Mouse (Mus musculus) stomach, embryonic 16.5 days (tissue): ENCODE measurements around the gene Fam72a. TPM values are rescaled to one million over a fixed set of nuclear protein-coding genes. Genes with fewer than 3 reads are reported as not detected.

Source experiments
- ATAC-seq: fragments of 200-750 bp; cut with Nextera tagmentation; 2 replicates; pipeline ENCODE4 v1.8.0; 2017; ENCODE audit warnings: moderate number of reproducible peaks, moderate TSS enrichment; ENCODE audit not compliant: insufficient read depth, low FRiP score
- H3K27ac ChIP-seq: fragments of 300-500 bp; sonication (generic); 2 replicates; pipeline ENCODE4 v1.5.1; 2014; ENCODE audit warnings: low read length
- H3K27me3 ChIP-seq: fragments of 300-500 bp; sonication (generic); 2 replicates; pipeline ENCODE4 v1.6.1; 2014; ENCODE audit warnings: low read length, control low read depth, mixed read lengths; ENCODE audit not compliant: control insufficient read depth, insufficient read depth
- H3K36me3 ChIP-seq: fragments of 300-500 bp; sonication (generic); 2 replicates; pipeline ENCODE4 v1.6.1; 2014; ENCODE audit warnings: low read length; ENCODE audit not compliant: control insufficient read depth, insufficient read depth
- H3K4me1 ChIP-seq: fragments of 300-500 bp; sonication (generic); 2 replicates; pipeline ENCODE4 v1.6.1; 2014; ENCODE audit warnings: low read length, control low read depth, mixed read lengths; ENCODE audit not compliant: control insufficient read depth, insufficient read depth
- H3K4me2 ChIP-seq: fragments of 300-500 bp; sonication (generic); 2 replicates; pipeline ENCODE4 v1.6.1; 2014; ENCODE audit warnings: low read depth, low read length, mixed read lengths
- H3K4me3 ChIP-seq: fragments of 300-500 bp; sonication (generic); replicated peaks from 2 replicates; pipeline ENCODE4 v1.5.1; 2014; ENCODE audit warnings: mild to moderate bottlenecking, low read length
- H3K9ac ChIP-seq: fragments of 300-500 bp; sonication (generic); 2 replicates; pipeline ENCODE4 v1.6.1; 2014; ENCODE audit warnings: low read length
- H3K9me3 ChIP-seq: fragments of 300-500 bp; sonication (generic); replicated peaks from 2 replicates; pipeline ENCODE4 v1.6.1; 2016; ENCODE audit warnings: low read length, control low read depth; ENCODE audit not compliant: control insufficient read depth
- WGBS: fragments of 180-500 bp; shearing (Covaris S2); extraction: QIAGEN DNeasy Blood & Tissue Kit; methylation state at CpG from one replicate; pipeline ENCODE4 v1.1.7; 2014; 5-methylcytosine and 5-hydroxymethylcytosine counted together
- polyA plus RNA-seq: library from polyadenylated mRNA; unstranded; fragments of >200 nt; fragmentation: Nextera tagmentation; extraction: Ambion mirVana; gene quantifications from 2 replicates; pipeline ENCODE4 v1.2.1, GENCODE M21; 2015

Gene Fam72a
- polyA plus RNA-seq, 1 experiment from 2014 or later: 1.7 TPM

DNA sequence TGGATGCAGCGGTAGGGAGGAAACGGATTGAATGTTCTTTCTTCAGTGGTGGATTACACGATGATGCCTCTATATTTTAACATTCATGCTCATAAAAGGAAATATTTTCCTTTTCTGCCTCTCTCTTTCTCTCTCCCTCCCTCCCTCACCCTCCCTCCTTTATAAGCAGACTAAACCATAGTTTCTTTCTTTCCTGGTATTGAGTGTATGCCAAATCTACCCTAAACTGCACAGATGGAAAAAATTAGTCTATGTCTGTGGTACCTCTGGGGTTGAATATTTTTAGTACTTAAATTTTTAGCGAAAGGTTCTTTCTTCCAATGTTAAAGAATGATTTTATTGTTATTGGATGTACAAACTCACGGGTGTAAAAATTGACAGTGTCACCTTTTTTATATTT, 14.2 kb downstream of the Fam72a start:
- Histone ChIP-seq H3K27me3 (no peaks in the 10 kb centered on the region), H3K4me1 (no peaks in the 10 kb centered on the region), H3K9me3 (no peaks in the 10 kb centered on the region), H3K4me2 (no peak overlapping the region), H3K36me3 (no peaks in the 10 kb centered on the region), H3K9ac (no peak overlapping the region), H3K4me3 (no peak overlapping the region), H3K27ac (no peak overlapping the region)
- WGBS: 76% methylated on average over 5 of the region's 5 CpGs
- no peak for ATAC-seq

DNA sequence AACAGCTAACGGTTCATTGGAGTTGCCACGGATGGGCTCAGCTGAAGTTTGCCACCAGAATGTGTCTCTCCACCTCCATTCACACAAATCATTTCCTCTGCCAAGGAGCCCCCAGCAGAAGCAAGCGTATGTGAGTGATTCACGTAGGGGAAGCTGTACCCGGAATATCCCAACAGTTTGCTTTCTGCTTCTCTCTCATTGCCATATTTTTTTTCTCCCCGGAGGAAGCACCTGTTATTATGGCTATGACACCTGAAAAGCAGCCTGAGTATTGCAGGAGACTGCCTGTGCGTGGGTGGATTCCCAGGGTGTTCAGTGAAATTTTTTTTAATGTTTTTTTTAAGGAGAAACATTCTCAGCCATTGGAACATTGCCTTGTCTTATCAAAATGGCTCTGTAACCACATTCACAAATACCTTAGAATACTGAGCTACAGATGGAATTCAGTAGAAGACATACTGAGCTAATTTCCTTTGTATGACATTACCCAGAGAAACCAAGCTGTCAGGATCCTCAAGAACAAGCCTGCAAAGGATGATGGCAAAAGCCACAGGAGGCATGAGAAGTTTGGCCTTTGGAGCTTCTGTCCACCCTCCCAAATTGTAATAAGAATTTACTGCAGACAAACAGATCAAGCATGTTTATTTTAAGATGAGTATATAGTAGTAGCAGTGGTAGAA, 16.3 kb downstream of the Fam72a start:
- H3K27me3 ChIP-seq: no peaks in the 10 kb centered on the region
- H3K4me3 ChIP-seq: no peak overlapping the region
- no peak overlapping the region for H3K4me2 ChIP-seq
- no peak for ATAC-seq
- H3K36me3 ChIP-seq: no peaks in the 10 kb centered on the region
- H3K9ac ChIP-seq: no peak overlapping the region
- no peaks in the 10 kb centered on the region for H3K9me3 ChIP-seq
- 78% methylated on average over 7 of the region's 7 CpGs for WGBS
- H3K27ac ChIP-seq: no peak overlapping the region
- peaks cover 4% of the 10 kb centered on the region; the same call in 1 of the 2 replicates for H3K4me1 ChIP-seq

DNA sequence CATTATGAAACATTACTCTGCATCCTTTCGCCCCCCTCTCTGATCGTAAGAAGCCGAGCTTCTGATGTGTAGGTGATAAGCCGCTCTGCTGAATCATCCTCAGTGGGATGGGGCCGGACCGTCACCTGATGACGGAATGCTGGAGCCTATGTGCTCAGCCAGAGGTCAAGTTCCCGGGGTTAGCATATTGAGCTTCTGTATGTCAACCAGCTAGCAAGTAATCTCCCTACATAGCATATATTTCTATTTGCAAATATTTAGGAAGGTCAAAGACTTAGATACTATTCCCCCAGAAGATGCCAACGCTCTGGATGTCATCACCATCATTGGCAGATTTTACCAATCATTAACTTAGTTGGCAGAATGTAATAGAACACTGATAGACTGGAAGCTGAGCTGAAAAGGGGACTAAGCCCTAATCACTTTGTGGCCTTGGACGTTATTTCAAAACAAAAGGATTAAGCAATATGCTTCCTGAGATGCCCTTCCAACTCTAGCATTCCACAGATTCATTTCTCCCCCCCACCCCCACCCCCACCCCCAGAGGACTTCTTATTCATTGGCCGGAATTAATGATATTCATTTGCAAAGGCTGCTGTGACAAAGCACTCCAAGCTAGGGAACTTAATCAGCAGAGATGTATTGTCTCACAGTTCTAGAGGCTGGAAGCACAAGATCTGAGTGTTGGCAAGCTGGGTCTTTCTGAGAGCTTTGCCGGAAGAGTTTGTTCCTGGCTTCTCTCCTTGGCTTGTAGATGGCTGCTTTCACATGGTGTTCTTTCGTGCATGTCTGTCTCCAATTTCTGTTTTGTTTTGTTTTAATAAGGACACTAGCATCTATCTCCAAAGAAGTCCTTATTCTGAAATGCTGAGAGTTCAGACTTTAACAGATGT, 19.3 kb downstream of the Fam72a start:
- H3K9me3 ChIP-seq: no peaks in the 10 kb centered on the region
- no peak overlapping the region for H3K4me2 ChIP-seq
- H3K9ac ChIP-seq: no peak overlapping the region
- no peak overlapping the region for H3K27ac ChIP-seq
- no peak for ATAC-seq
- WGBS: 70% methylated on average over 13 of the region's 13 CpGs
- peaks cover 4% of the 10 kb centered on the region; the same call in 1 of the 2 replicates for H3K4me1 ChIP-seq
- no peaks in the 10 kb centered on the region for H3K27me3 ChIP-seq
- H3K36me3 ChIP-seq: no peaks in the 10 kb centered on the region
- no peak overlapping the region for H3K4me3 ChIP-seq

DNA sequence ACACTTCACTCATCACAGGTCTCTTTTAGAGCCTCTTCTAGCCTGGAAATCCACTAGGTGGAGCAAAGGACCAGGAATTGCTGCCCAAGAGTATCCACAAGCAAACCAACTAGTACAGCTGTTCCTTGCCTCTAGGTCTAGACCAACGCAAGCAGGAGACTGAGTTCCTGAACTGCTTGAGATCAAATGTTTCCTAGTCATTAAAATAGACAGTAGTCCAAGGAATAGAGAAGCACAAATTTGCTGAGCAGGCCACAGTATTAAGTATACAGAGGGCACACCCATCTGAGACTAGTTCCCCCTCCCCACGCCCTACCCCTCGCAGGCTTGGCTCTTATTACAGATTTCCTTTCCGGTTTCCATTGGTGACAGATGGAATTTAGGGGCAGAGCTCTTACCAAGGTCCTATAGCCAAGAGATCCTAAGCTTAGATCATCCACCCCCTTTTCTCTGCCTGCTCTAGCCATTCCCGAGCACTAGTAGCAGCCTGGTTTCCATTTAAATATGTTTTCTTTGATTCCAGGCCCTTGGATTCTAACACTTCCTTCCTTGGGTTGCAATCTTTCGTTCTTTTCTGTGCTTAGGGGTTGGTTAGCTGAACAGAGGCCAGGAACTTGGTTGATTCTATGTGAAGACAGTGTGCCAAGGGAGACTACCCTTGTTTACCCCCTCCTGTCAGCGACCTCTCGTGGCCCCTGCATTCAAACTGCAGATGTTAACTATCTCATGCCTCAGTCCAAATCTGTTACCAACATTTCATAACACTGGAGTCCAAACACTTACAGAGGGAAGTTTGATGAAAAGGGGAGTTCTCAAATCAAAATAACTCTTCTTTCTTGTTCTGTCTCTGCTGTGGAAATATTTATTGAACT, 21.0 kb downstream of the Fam72a start:
- Histone ChIP-seq H3K27me3 (no peaks in the 10 kb centered on the region), H3K9me3 (no peaks in the 10 kb centered on the region), H3K9ac (no peak overlapping the region), H3K4me1 (peaks cover 4% of the 10 kb centered on the region; the same call in 1 of the 2 replicates), H3K4me2 (no peak overlapping the region), H3K27ac (peak overlapping the region; percentile 4; the same call in 1 of the 2 replicates), H3K36me3 (no peaks in the 10 kb centered on the region), H3K4me3 (no peak overlapping the region)
- ATAC-seq: no peak
- 34% methylated on average over 8 of the region's 8 CpGs for WGBS

DNA sequence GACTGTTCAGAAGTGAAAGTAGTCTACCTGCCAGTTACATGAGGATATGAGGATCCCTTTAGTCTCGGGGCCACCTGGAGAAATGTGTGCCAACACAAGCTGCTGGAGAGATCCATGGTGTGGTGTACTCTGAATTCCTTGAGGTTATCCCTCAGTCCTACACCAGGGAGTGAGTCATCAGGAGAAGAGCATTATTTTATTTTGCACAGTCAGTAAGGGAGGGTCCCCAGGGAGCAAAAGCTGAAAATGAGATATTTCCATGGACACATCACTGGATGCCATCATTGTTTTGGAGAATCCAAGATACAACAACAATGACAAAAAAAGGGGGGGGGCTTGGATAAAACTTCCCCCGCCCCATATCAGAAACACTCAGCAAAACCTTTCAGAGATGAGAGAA, 24.3 kb downstream of the Fam72a start:
- Histone ChIP-seq H3K9ac (no peak overlapping the region), H3K27ac (no peak overlapping the region), H3K27me3 (no peaks in the 10 kb centered on the region), H3K9me3 (no peaks in the 10 kb centered on the region), H3K4me3 (no peak overlapping the region), H3K4me2 (no peak overlapping the region), H3K36me3 (no peaks in the 10 kb centered on the region), H3K4me1 (peaks cover 8% of the 10 kb centered on the region; the same call in 1 of the 2 replicates)
- 75% methylated on average over 2 of the region's 2 CpGs for WGBS
- ATAC-seq: no peak

DNA sequence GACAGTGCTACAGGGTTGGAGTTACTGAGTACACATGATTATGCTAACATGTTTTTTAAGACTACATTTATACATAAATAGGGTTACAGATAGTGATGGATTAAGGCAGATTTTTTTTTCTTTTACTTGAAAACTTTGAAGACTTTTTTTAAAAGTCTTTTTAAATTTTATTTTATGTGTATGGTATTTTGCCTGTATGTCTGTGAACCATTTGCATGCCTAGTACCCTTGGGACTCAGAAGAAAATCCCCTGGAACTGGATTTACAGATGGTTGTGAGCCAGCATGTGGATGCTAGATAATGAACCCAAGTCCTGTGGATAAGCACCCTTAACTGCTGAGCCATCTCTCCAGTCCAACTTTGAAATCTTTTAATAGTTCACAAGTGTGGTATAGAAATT, 25.7 kb downstream of the Fam72a start:
- no peaks in the 10 kb centered on the region for H3K9me3 ChIP-seq
- no peak overlapping the region for H3K4me2 ChIP-seq
- no peaks in the 10 kb centered on the region for H3K36me3 ChIP-seq
- ATAC-seq: no peak
- H3K27me3 ChIP-seq: no peaks in the 10 kb centered on the region
- no peak overlapping the region for H3K27ac ChIP-seq
- H3K4me1 ChIP-seq: peaks cover 8% of the 10 kb centered on the region; the same call in 1 of the 2 replicates
- no peak overlapping the region for H3K4me3 ChIP-seq
- H3K9ac ChIP-seq: no peak overlapping the region

DNA sequence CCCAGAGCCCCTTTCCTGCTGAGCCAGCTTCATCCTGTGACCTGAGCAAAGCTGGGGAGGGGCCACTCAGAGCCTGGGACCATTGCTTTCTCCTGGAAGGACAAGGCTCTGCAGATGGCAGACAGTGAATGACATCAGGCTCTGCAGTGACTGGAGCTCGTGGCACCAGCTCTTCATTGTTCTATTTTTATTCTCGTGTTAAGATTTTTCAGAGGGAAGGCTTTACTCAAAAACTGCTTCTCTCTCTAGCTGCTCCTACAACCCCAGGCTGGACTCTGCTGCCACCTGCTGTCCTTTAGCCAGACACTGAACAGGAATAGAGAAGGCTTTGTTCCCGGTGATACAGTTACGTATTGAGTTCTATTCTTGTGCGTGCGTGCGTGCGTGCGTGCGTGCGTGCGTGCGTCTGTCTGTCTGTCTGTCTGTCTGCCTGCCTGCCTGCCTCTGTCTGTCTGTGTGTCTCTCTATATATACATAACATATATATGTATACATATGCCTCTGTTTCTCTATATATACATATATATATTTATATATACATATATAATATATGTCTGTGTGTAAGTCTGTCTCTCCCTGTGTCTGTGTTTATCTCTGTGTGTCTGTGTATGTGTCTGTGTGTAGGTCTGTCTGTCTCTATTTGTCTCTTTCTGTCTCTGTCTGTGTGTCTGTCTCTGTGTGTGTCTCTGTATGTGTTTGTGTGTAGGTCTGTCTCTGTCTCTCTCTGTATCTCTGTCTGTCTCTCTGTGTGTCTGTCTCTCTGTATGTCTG, 27.5 kb downstream of the Fam72a start:
- peak overlapping the region; percentile 43; the same call in 1 of the 2 replicates for H3K9ac ChIP-seq
- WGBS: 6% methylated on average over 13 of the region's 13 CpGs

DNA sequence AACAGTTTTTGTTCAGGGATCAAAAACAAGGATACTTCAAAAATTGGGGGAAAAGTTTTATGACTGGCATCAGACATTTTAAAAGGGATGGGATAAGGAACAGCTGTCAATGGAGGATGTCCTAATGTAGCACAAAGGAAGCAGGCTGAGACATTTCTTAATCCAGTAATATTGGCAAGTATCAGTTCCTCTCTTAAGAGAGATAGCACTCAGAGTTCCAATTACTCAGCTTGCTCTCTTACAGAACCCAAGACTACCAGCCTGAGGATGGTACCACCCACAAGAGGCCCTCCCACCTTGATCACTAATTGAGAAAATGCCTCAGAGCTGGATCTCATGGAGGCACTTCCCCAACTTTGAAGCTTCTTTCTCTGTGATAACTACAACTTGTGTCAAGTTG, 32.8 kb downstream of the Fam72a start:
- no peak overlapping the region for H3K27ac ChIP-seq
- H3K36me3 ChIP-seq: no peaks in the 10 kb centered on the region
- no peaks in the 10 kb centered on the region for H3K4me1 ChIP-seq
- H3K4me3 ChIP-seq: no peak overlapping the region
- no peak for ATAC-seq
- no peak overlapping the region for H3K9ac ChIP-seq
- no peaks in the 10 kb centered on the region for H3K27me3 ChIP-seq
- H3K4me2 ChIP-seq: no peak overlapping the region
- H3K9me3 ChIP-seq: no peaks in the 10 kb centered on the region

More for the DNA sequence above, 27.5 kb downstream of the Fam72a start:
- H3K36me3 ChIP-seq: no peaks in the 10 kb centered on the region
- peak overlapping the region; percentile 12; the same call in 1 of the 2 replicates for H3K27ac ChIP-seq
- ATAC-seq: peak; percentile 89; the same call in 1 of the 2 replicates
- no peaks in the 10 kb centered on the region for H3K9me3 ChIP-seq
- no peaks in the 10 kb centered on the region for H3K27me3 ChIP-seq
- H3K4me2 ChIP-seq: peak overlapping the region; percentile 48
- H3K4me3 ChIP-seq: no peak overlapping the region
- H3K4me1 ChIP-seq: 0 out of 2 replicates have a peak, but pooled peaks cover 4% of the 10 kb centered on the region
